Mouse (Mus musculus) retina, embryonic 14.5 days (tissue): ENCODE measurements around the gene Trim15.
"Not testable (repeated sequence)": the region's sequence is repeated elsewhere in the genome, so short reads cannot be mapped to it uniquely, and the experiment has no call there.

Source experiments
- DNase-seq: peaks from one replicate; pipeline ENCODE4 v3.0.0-alpha.2; 2015; ENCODE audit warnings: low spot score

Gene Trim15

GRCm38 (mm10) chr17:36866719-36867527 is at the start of gene Trim15:
Trim15 (minus strand) TSS chr17:36867210.
- peak; percentile 3 for DNase-seq

GRCm38 (mm10) chr17:36915076-36915475 is 48.1 kb upstream of the Trim15 start:
- DNase-seq: peak; percentile 76

- peak; percentile 88 for DNase-seq
Measured at GRCm38 (mm10) chr17:36914108-36914507, 47.1 kb upstream of the Trim15 start.

GRCm38 (mm10) chr17:36912031-36912430 is 45.0 kb upstream of the Trim15 start:
- DNase-seq: no peak

DNA sequence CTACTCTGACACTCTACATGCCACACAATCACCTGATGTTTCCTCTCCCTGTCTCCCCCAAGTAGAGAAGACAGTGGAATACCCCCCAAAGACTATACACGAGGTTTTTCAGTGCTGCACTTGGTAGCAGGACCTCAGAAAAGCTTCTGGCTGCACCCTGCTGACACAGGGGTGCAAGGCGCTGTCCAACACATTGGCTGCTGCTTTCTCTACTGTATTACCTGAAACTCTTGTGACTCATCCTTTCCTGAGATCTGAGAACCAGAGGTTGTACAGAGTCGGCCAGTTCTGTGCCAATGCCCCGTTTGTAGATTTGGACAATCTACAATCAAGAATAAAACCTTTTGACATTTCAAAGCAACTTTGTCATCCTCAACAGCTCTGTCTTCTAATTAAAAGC is 42.8 kb upstream of the Trim15 start:
- no peak for DNase-seq

DNA sequence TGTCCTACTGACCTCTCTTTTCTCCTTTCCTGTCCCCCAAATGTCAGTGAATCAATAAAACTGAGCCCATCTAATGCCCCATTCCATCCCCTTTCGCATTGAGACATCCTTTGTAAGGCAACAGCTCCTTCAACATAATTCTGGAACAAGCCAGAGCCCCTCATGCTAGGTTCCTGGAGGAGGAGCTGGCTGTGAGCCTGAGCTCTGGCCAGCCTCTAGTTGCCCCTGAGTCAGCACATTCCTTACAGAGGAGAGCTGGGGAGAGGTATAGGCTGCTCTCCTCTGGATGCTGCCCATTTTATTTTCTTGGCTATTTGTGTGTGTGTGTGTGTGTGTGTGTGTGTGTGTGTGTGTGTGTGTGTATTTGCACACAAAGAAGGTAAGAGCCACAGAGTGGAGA is 41.2 kb upstream of the Trim15 start:
- DNase-seq: no peak

DNA sequence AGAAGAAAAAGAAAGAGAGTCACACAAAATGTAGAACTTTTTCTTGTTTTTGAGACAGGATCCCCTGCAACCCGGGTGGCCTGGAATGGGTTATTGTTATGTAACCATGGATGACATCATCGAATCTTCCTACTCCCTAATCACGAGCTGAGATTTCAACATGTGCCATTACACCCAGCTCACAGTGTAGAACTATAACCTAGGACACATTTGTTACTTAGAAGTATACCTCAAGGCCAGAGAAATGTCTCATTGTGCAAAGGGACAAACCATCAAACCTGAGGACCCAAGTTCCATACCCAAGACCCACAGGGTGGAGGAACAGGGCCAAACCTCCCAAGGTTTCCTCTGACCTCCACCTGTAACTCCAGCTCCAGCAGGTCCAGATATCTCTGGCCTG is 36.6 kb upstream of the Trim15 start:
- DNase-seq: no peak

DNA sequence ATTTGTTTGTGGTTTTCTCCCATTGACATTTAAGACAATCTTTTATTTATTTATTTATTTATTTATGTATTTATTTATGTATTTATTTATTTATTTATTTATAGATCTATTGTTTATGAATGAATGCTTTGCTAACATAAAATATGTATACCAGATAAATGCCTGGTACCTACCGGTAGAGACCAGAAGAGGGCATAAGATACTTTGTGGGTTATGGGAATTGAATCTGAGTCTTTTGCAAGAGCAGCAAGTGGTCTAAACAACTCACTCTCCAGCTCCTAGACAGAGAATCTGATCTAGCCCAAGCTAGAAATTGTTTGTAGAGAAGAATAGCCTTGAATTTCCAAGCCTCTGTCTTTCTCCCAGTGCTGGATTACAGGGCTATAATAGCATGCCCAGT is 33.7 kb upstream of the Trim15 start:
- no peak for DNase-seq

DNA sequence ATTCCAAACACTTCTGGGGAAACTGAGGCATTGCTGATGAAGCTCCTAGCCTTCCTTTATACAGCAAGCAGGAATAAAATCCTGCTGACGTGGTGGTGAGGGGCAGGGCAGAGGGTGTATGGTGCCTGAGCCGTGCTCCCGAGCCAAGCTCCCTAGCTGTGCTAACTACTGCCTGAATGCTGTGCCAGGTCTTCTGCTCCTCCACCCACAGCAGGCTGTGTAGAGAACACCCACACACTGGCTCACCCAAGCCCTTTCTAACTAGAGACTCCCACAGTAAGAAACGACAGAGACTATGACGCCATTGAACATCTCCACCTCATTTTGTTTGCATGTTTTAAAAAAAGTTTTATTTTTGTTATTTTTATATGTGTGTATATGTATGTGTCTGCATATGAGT is 33.0 kb upstream of the Trim15 start:
- no peak for DNase-seq

GRCm38 (mm10) chr17:36899376-36899775 is 32.4 kb upstream of the Trim15 start:
- DNase-seq: no peak

GRCm38 (mm10) chr17:36897552-36898205 is 30.7 kb upstream of the Trim15 start, which contains the start of gene Trim31:
Trim31 (plus strand) TSS chr17:36898118.
- no peak for DNase-seq

DNA sequence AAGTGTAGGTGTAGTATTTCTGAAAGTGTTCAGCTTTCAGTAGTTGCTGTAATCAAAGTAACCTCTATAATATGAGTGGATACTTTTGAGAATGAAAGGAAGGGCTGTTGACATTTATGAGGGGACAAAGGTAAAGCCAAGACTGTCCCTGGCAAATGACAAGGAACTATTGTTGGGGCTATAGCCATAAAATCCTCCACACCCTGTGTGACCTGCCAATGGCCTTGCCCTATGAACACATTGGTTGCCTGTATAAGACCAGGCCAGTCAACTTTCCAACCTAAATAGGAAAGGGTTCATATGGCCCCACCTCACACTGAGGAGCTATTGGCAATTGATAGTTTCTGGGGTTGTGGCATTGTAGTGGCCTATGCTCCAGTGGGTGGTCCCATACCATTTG is 30.1 kb upstream of the Trim15 start:
- DNase-seq: no peak

DNA sequence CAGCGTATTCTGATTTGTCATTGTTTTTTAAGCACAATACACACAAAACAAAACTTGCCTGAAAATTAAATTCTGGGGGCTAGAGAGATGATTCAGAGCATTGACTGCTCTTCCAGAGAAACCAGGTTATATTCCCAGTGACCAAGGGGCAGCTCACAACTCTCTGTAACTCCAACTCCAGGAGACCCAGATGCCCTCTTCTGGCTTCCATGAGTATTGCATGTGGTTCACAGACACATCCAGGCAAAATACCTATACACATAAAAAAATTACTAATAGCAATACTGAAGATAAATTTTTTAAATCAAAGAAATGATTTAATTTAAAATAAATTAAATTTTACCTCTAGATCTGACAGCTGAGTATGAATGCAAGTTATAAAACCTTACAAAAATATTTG is 29.6 kb upstream of the Trim15 start:
- peak; percentile 64 for DNase-seq

DNA sequence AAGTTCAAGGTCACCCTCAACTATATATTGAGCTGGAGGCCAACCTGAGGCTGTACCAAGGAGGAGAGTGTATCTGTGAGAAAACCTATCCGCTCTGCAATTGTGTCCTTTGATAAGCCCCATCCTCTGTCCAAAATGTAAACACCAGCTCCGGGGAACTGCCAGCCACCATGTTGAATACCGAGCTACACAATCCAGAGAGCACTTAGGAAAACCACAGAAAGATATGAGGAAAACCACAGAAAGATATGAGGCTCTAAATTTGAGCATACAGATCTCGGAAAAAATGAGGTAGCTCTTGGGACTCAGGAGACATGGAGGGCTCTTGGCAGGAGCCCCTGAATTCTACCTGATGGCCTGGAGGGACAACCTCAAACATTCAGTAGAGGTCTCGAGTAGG is 26.4 kb upstream of the Trim15 start:
- DNase-seq: no peak

GRCm38 (mm10) chr17:36892362-36892761 is 25.4 kb upstream of the Trim15 start:
- peak; percentile 65 for DNase-seq

- DNase-seq: not testable (repeated sequence)
Measured at GRCm38 (mm10) chr17:36891496-36891895, 24.5 kb upstream of the Trim15 start.

DNA sequence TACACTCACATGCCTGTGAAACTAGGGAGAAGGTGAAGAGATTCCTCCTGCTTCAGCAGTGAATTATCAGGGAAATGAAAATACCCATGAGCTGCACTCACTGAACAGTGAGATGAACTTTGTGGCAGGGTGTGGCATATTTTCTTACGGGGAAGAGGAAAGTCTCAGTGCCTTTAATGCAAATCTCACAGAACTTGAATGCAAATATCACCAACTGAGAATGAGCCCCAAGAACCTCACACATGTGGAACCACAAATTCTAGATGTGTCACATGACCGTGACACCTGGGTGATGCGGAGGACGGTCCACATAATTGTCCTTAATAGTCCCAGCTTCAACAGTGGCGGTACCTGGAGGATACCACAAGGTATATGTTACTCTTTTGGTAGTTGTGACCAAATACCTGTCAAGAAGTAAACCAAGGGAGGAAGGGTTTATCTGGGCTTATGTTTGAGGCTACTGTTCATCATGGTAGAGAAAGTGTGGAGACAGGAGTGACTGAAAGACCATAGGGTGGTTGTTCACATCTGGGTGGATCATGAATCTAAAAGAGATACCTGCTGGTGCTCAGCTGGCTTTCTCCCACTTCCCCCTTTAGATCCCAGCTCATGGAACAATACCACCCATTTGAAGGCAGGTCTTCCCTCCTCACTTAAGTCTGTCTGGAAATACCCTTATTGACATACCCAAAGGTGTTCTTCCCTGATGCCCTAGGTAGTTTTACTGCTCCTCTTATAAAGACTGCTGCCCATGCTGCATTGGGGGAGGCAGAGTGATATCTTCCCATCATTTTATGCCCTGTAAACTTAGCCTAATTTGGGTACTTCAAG is 23.3 kb upstream of the Trim15 start, which contains the start of gene Trim40:
Gene Trim40 (minus strand): TSS at position 51 of the 831 bp plus-strand sequence.
- DNase-seq: no peak

- no peak for DNase-seq
Measured at GRCm38 (mm10) chr17:36885132-36885790, 18.3 kb upstream of the Trim15 start.

GRCm38 (mm10) chr17:36883350-36883749 is 16.3 kb upstream of the Trim15 start:
- DNase-seq: no peak

- no peak for DNase-seq
Measured at GRCm38 (mm10) chr17:36874636-36875035, 7.6 kb upstream of the Trim15 start.

DNA sequence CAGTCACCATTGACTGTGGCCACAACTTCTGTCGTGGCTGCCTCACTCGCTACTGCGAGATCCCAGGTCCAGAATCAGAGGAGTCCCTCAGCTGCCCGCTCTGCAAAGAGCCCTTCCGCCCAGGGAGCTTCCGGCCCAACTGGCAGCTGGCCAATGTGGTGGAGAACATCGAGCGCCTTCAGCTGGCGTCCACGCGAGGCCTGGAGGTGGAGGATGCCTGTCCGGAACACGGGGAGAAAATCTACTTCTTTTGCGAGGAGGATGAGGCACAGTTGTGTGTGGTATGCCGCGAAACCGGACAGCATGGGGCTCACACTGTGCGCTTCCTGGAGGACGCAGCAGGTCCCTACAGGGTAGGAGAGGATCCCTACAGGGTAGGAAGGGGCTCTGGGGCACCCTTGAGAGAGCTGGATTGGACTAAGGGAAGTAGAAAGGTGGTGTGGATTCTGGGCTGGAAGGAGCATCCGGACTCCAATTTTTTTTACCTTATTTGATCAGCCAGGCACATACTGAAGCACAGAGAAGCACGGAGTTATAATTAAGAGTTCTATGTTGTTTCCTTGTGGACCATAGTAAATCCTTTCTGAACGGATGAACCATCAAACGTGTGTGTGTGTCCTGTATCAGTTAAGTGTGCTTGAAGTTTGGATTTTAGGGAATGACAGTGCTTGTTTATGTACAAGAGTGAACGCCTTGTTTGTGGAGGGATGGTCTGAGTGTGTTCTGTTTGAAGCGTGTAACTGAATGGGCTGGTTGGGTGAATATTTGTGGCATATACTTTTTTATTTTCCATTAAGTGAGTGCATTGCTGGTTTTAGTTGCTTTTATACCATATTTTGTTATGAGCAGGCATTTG is 3.2 kb upstream of the Trim15 start:
- no peak for DNase-seq
